Mouse (Mus musculus) lung, postnatal 25 days (tissue): ENCODE results near the gene 1700020D05Rik.
A peak's percentile ranks its signal among the peaks of the same experiment; 100 is the strongest.

Experiments used
- DNase-seq: peaks from one replicate; pipeline ENCODE4 v3.0.0; 2022; ENCODE audit warnings: low spot score

1700020D05Rik gene

GRCm38 (mm10) chr19:5474281-5475068, 29.1 kb downstream of the 1700020D05Rik start:
- DNase-seq: no peak

- DNase-seq: peak; percentile 92
These were observed 29.9 kb downstream of the 1700020D05Rik start, which contains the start of gene Efemp2 for GRCm38 (mm10) chr19:5473720-5474119. Gene Efemp2, plus strand, starts transcription at chr19:5473954.

- no peak for DNase-seq
These were observed 30.7 kb downstream of the 1700020D05Rik start for GRCm38 (mm10) chr19:5472857-5473256.

- no peak for DNase-seq
These were observed 31.7 kb downstream of the 1700020D05Rik start for GRCm38 (mm10) chr19:5471846-5472245.

GRCm38 (mm10) chr19:5468374-5468773, 35.2 kb downstream of the 1700020D05Rik start, which contains the start of gene Ctsw:
Gene Ctsw, minus strand, starts transcription at chr19:5468507.
- no peak for DNase-seq

- DNase-seq: no peak
These were observed 36.6 kb downstream of the 1700020D05Rik start for GRCm38 (mm10) chr19:5466916-5467500.

- DNase-seq: no peak
These were observed 38.5 kb downstream of the 1700020D05Rik start for GRCm38 (mm10) chr19:5465037-5465436.

- DNase-seq: peak; percentile 62
These were observed 39.6 kb downstream of the 1700020D05Rik start for GRCm38 (mm10) chr19:5463791-5464562.

- DNase-seq: no peak
These were observed 40.4 kb downstream of the 1700020D05Rik start for GRCm38 (mm10) chr19:5463212-5463611.

GRCm38 (mm10) chr19:5461411-5461810, 42.2 kb downstream of the 1700020D05Rik start:
- no peak for DNase-seq

GRCm38 (mm10) chr19:5460465-5460911, 43.1 kb downstream of the 1700020D05Rik start, which contains the start of gene Fibp:
Gene Fibp, plus strand, starts transcription at chr19:5460615.
- peak; percentile 88 for DNase-seq

- DNase-seq: no peak
These were observed 43.7 kb downstream of the 1700020D05Rik start for GRCm38 (mm10) chr19:5459896-5460295.

- no peak for DNase-seq
These were observed 44.6 kb downstream of the 1700020D05Rik start for GRCm38 (mm10) chr19:5459019-5459418.

GRCm38 (mm10) chr19:5457746-5458442, 45.7 kb downstream of the 1700020D05Rik start, which contains the start of gene Ccdc85b:
Gene Ccdc85b, minus strand, starts transcription at chr19:5457894.
- DNase-seq: no peak

- DNase-seq: peak; percentile 96
These were observed 46.5 kb downstream of the 1700020D05Rik start for GRCm38 (mm10) chr19:5456922-5457745.

GRCm38 (mm10) chr19:5456241-5456921, 47.2 kb downstream of the 1700020D05Rik start:
- peak; percentile 43 for DNase-seq

- no peak for DNase-seq
These were observed 48.0 kb downstream of the 1700020D05Rik start for GRCm38 (mm10) chr19:5455568-5455967.

GRCm38 (mm10) chr19:5455037-5455436, 48.5 kb downstream of the 1700020D05Rik start:
- no peak for DNase-seq
